Mouse (Mus musculus) ZHBTc4 (cell line): Measurements from ENCODE around the gene Olfr127.

ENCODE experiments used
- DNase-seq: peaks from one replicate; pipeline ENCODE4 v3.0.0-alpha.2; 2011; ENCODE audit warnings: low read depth, low spot score

Olfr127 gene

GRCm38 (mm10) chr17:37900137-37900536 is at the start of gene Olfr127:
Olfr127 (plus strand) TSS chr17:37900437.
- no peak for DNase-seq

GRCm38 (mm10) chr17:37863901-37864300 is 36.3 kb upstream of the Olfr127 start:
- peak; percentile 86 for DNase-seq

- peak; percentile 75 for DNase-seq
Measured at GRCm38 (mm10) chr17:37869676-37870205, 30.5 kb upstream of the Olfr127 start.

DNA sequence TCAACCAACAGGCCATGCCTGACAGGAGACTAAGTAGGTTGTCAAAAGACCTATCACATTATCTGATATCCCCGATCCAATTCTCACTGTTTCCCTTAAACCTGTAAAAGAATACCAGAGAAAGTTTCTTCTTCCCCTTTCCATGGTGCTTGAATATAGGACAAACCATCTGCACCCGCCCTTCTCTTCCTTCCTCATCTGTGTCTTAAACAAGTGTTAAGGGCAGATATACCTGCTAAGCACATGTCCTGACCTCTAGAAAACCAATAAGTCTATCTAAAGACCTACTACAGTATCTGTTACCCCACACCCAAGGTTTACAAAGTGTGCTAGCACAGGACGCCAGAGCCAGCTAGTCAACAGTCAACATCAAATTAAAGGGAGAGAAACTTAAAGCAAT is 26.4 kb upstream of the Olfr127 start:
- DNase-seq: no peak

DNA sequence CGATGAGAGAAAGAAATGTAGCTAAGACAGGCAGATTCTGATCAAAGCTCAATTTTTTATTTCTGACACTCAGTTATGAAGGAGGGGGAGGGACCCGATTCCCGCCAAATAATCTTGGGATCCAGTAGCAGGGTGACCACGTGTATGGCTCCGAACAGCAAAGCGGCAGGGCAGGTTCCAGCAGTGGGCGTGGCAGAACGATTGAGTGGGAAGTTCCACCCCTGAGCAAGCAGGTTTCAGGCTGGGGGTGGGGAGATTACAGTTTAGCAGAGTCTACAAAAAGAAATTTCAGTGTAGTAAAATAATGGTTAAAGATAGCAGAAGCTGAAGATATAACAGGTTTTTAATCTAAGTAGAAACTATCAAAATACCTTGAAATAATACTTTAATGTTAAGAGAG is 6.6 kb downstream of the Olfr127 start:
- peak; percentile 30 for DNase-seq

DNA sequence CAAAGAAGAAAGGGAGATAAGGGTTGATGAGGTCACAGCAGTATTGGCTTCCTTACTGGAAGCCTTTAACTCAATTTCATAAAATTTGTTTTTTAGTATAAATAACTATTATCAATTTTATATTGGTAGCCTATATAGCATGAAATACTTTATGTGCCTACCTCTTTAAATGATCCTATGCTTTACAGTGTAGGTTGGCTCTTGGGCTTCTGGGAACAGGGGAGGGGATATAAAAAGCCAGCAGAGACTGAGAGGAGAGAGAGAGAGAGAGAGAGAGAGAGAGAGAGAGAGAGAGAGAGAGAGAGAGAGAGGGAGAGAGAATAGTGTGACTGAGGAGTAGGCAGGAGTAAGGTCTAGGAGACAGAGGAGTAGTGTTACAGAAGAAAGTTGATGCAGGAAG is 20.0 kb downstream of the Olfr127 start, which contains the start of gene Olfr128:
Olfr128 (plus strand) TSS at position 301 of the 400 bp plus-strand sequence.
- DNase-seq: no peak

DNA sequence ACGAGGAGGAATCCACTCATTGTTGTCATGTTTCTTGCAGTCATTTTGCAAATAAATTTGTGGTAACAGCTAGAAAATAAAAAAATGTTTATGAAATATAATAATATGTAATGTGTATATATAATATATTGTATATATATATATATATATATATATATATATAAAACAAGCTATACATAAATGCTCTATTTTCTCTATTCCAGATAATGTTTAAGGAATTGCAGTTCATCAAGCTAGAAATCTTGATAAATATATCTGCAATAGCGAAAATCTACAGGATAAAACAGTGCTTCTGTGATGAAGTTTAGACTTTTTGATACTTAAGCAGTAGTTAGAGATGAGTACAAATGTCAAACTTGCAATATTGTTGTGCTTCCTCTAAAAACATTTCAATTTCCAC is 52.7 kb downstream of the Olfr127 start, which contains the start of gene Olfr761:
Olfr761 (minus strand) TSS at position 101 of the 400 bp plus-strand sequence.
- DNase-seq: no peak
